Mouse (Mus musculus) CH12.LX (cell line): ENCODE measurements at regions not wholly inside any gene's neighbourhood (a gene's known extent, or its start where the extent isn't known, plus 50 kb on each side); places are given as distances from the start of the nearest gene placed in this dataset.

ENCODE experiments used
- CTCF ChIP-seq, 2 experiments: IDR thresholded peaks in 1 of 2; conservative IDR thresholded peaks in 1 of 2; 2 replicates each; pipeline ENCODE4 v1.5.1; 2011 to 2012; ENCODE audit warnings: low read depth in 2 of 2, low read length in 2 of 2, improper control_type of control experiment in 1 of 2, inconsistent platforms in 1 of 2, mild to moderate bottlenecking in 1 of 2, moderate library complexity in 1 of 2
- ELF1 ChIP-seq: IDR thresholded peaks from 2 replicates; pipeline ENCODE4 v1.6.1; 2014; ENCODE audit warnings: low read depth, mild to moderate bottlenecking, inconsistent platforms, low read length, improper control_type of control experiment
- EP300 ChIP-seq: IDR thresholded peaks from 2 replicates; pipeline ENCODE4 v1.6.1; 2011; ENCODE audit warnings: low read length, improper control_type of control experiment
- ETS1 ChIP-seq: conservative IDR thresholded peaks from 2 replicates; pipeline ENCODE4 v1.6.1; 2012; ENCODE audit warnings: low read depth, mild to moderate bottlenecking, inconsistent platforms, low read length, improper control_type of control experiment, moderate library complexity
- MAZ ChIP-seq: IDR thresholded peaks from 2 replicates; pipeline ENCODE4 v1.6.1; 2012; ENCODE audit warnings: low read depth, mild to moderate bottlenecking, inconsistent platforms, low read length, improper control_type of control experiment, moderate library complexity
- MXI1 ChIP-seq: IDR thresholded peaks from 2 replicates; pipeline ENCODE4 v1.6.1; 2011; ENCODE audit warnings: mild to moderate bottlenecking, low read depth, low read length, improper control_type of control experiment
- NELFE ChIP-seq: IDR thresholded peaks from 2 replicates; pipeline ENCODE4 v1.6.1; 2011; ENCODE audit warnings: low read depth, low read length, improper control_type of control experiment
- POLR2A ChIP-seq: IDR thresholded peaks from 2 replicates; pipeline ENCODE4 v1.6.1; 2011; ENCODE audit warnings: low read depth, mild to moderate bottlenecking, improper control_type of control experiment, low read length
- RAD21 ChIP-seq: IDR thresholded peaks from 2 replicates; pipeline ENCODE4 v1.6.1; 2011; ENCODE audit warnings: low read depth, mild to moderate bottlenecking, low read length, improper control_type of control experiment, moderate library complexity
- ZKSCAN1 ChIP-seq: IDR thresholded peaks from 2 replicates; pipeline ENCODE4 v1.6.1; 2012; ENCODE audit warnings: low read depth, inconsistent platforms, low read length, improper control_type of control experiment, borderline replicate concordance
- ZMIZ1 ChIP-seq: IDR thresholded peaks from 2 replicates; pipeline ENCODE4 v1.6.1; 2012; ENCODE audit warnings: low read depth, mild to moderate bottlenecking, inconsistent platforms, low read length, improper control_type of control experiment

DNA sequence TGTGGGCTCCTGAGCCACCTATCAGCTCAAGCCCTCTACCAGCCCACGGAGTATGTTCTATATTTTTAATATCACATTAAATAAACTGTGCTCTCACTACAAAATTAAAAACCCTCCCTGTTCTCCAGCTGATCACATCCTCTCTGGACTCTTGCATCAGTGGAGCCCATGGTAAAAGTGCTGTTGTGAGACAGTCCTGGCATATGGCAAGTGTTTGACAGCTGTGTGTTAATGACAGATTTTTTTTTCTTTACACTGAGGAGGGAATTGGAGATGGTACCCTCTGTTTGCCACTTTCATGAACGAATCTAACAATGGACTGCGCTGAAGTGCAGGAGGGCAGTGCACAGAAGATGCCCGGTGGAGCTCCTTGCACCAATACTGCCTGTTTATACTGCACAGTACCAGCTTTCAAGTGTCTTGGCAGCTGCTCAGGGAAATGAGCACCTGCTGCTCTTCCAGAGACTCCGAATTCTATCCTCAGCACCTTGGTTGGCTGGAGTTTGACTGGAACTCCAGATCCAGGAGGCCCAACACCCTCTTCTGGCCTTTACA lies 373.1 kb upstream of the Noct start:
- TF ChIP-seq ETS1 (no peak), POLR2A (no peak), EP300 (no peak), ZMIZ1 (no peak), MXI1 (no peak), RAD21 (no peak), CTCF (conservative IDR thresholded peaks at IDR 0.05 in 1 of 2, IDR thresholded peaks at IDR 0.05 in 1 of 2; ENCODE audit: low read depth in 2 of 2, low read length in 2 of 2) (no peak), ZKSCAN1 (no peak), ELF1 (no peak), MAZ (no peak), NELFE (no peak)
